Mouse (Mus musculus): Measurements from ENCODE around the gene Olfr95.

GRCm38 (mm10) chr17:37210884-37211768 is 1.8 kb downstream of the Olfr95 start:
- no peak for TF ChIP-seq CTCF (IDR thresholded peaks at IDR 0.05; ENCODE audit: low read depth)
- TF ChIP-seq EP300 (IDR thresholded peaks at IDR 0.05; ENCODE audit: low read depth) = no peak
